Mouse (Mus musculus): ENCODE measurements around the gene Papola. TPM values are rescaled to one million over a fixed set of nuclear protein-coding genes. Genes with fewer than 3 reads are reported as not detected.
A peak's percentile ranks its signal among the peaks of the same experiment; 100 is the strongest.

Gene Papola
- total RNA-seq, 2 experiments from 2014 or later = 206 to 232 TPM

DNA sequence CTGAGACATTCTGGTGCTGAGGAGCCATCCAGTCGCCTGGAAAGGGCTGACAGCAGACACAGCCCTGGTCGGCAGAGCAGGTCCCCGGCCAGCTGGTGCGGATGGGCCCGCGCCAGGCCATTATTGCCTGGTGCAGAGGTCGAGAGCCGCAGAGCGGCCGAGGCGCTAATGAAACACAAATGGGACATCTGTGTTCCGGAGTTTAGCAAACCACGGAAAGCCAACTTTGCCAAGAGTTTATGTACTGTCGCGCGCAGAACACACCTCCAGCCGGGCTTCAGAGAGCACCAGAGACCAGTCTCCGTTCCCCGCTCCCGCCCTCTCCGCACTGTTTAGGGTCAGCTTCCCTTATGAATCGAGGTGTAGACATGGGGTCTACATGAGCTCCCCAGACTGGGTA is 78.1 kb downstream of the Papola start:
- no peak for DNase-seq

DNA sequence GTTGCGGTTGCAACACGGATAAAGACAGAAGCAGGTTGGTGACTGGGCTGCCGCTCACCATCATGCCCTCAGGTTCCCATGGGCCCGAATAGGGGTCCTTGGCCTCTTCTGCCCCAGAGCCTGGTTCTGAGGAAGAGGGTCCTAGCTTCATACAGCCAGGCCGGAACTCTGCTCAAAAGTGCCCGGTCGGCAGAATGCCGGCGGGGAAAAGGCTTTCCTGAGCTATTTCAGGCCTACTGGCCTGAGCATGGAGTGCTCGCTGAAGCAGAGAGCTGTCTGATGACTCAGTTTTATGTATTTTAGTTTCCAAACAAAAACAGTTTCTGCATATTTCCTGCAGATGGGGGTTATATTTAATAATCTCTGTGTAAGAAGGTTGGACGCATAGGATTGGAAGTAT is 78.9 kb downstream of the Papola start:
- DNase-seq = no peak

DNA sequence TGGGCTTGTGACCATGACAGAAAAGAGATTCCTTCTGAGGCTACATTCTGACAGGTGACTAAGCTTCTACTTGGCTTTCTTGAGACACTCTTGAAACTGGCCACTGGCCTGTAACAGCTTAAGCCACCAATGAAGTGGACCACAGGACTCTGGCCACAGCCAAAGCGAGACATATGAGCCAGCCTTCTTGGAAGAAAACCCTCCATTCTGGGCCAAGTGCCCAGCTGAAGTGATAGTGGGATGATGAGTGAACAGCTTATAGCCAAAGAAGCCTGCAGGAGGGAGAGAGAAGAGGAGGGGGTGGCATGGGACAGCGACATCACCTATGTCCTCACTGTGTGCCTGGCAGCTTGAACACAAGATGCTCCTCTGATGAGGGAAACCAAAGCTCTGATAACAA is 83.2 kb downstream of the Papola start:
- no peak for DNase-seq

DNA sequence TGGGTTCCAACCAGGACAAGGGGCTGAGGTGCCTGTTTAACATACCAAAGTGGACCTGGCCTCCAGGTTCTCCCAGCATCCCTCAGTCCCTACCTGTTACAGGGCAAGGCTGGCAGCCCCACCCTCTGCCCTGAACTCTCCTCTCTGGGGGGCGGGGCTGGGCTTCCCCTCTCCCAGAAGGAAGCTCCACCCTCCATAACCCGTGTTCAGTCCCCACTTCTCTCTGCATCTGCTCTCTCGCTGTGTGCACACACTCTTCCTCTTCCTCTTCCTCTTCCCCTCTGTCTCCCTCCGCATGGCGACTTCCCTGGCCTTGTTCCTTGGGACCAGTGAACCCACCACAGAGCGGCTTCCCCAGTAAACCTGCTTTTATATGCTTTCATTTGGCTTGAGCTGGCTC is 84.7 kb downstream of the Papola start:
- DNase-seq = no peak

DNA sequence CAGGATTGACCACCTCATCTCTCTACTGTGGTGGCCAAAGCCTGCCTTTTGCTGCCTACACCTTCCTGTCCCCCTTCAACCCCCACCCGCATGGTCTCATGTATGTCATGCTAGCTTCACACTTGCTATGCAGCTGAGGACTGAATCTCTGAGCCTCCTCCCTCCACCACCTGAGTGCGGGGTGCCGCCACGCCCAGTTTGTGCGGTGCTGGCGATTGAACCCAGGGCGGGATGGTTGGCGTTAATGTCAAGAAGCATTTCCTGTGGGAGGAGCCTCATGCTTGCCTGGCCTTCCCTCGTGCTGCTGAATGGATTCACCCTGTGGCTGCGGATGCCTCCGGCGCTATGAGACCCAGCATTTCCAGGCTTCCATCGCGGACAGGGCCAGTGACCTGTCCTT is 85.2 kb downstream of the Papola start:
- DNase-seq = no peak

DNA sequence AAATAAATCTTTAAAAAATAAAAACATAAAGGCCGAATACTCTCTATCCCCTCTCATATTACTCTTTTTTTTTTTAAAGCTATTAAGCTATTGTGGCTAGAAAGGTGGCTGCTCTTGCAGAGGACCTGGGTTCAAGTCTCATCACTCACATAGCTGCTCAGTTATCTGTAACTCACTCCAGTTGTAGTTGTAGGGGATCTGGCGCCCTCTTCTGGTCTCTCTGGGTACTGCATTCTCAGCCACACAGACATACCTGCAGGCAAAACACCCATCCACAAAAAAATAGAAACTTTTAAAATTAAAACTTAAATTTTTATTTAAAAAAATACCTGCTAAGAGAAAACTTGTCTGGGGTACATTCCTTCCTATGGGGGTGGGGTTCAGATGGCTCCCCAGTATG is 88.8 kb downstream of the Papola start:
- peak; percentile 28 to 43 for DNase-seq

DNA sequence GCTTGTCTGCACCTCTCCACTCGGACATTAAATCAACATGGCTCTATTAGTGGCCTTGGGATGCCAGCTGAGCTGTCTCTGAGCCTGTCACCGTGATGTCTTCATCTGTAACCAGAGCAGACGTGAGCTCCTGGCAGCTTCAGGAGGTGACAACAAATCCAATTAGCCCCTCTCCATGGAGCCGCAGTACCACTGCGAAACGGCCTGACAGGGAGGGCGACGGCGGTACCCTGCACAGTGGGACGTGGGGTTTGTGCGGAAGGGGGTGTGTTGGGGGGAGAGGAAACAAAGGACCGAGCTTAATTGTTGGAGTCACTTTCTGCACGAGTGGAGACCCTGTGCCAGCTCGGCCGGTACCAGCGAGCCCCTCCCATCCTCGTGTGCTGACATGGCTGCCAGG is 90.6 kb downstream of the Papola start:
- no peak for DNase-seq

DNA sequence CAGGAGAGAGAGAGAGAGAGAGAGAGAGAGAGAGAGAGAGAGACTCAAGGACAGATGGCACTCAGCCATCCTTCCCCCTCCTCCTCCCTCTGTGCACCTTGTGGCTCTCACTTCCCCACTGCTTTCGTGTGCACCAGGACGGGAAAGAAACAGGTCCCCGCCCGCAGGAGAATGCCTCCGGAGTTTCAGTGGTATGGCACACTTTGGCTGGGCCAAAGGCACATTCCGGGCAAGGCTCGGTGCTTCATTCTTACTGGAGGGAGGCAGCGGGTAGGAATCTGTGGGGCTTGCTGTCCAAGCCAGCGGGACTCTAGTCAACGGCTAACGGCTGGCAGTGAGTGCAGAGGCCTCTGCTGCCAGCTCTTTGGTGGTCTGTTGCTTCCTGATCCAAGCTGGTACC is 92.0 kb downstream of the Papola start:
- DNase-seq = no peak

DNA sequence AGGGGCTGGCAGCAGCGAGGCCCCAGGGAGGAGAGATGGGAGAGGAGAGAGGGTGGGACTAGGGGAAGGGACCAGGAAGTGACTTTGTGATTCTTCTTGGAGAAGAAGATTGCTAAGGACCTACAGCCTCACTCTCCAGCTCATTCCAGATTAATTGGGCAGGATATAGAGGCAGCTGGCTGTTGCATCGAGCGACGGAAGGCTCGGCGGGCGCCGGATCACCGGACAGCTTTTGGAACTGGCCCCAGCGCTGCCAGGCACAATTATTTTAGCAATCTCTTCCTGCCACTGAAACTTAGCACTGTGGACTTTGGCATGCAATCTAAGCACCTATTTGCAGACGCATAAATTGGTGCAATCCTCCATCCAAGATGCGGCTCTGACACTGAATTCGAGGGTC is 92.4 kb downstream of the Papola start:
- no peak for DNase-seq

DNA sequence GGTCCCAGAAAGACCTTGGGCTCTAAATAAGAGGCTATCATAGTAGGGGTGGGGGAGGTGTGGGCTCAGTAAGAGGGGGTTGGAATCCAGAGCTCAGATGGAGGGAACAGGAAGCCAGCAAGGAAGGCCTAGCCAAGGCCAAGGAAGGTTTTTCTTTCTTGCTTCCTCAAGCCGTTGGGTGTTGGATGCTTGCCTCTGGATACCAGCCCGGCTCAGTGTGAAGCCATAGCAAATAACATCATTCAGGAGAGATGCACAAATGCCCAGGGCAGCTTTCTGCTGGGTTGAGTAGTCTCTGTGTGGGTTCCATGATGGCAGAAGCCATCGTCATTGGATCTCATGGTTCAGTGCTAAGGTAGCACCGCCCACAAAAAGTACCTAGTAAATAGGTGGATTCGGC is 94.3 kb downstream of the Papola start:
- no peak for DNase-seq

DNA sequence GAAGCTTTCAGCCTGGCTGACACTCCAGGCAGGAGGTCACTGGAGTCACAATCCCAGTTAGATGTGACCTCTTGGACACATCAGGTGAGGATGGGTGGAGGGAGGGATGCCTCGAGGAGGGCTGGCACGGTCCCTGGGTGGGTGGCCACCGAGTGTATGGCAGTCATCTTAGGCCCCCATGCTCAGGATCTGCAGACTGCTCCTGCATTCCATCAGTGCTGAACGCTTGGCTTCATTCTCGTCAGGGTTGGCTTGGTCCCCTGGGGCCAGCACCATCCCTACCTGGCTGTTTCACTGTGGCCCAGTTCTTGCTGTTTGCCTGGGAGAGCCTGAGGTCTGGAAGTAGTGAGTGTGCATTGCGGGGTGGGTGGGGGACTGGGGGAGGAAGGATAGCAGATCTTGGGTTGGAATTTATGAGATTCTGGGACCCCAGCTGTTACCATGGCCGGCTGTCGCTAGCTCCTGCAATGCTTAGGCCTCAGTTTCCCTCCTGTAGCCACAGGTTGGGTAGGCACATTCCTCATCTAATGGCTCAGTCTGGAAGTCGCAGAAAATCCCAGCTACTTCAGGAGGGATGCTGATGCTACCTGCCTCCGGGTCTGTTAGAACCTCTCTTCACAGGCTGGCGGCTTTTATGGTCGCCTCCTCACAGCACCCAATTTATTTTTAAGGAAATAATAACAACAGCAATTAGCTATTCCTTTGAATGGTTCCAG is 99.5 kb downstream of the Papola start:
- DNase-seq = no peak

DNA sequence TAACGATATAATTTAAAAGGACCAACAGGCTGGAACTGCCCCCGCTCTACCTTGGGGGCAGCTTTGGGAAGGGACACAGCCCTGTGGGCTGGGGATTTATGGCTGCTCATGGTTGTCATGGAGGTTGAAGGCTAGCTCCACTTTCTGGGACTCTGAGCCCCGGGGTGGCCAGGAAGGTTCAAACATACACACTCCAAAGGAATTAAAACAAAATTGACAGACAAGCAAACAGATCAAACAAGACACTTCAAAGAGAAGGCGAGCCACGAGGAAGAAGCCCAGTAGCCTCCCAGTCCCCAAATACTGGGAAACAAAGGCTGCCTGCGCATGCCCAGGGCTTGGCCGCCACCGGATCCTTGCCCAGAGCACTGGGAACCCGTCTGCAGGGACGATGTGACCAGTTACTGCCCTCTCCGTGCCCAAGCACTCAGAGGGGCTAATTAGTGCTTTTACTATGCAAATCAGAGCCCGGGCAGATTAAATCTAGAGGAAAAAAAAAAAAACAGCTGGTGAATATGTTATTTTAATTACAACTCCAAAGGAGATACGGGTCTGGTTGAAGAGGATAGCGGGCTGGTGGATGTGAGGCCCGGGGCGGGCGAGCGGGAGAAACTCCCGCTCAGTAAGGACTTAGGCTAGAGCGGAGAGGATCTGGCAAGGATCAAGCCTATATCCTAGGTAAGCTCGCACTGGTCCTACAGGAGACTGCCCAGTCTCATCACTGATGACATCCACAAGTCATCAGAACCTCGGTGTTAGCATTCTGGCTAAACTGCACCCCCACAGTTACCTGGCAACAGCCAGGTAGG is 100.2 kb downstream of the Papola start:
- DNase-seq = no peak

Small RNAs within 50 kb of the gene (microRNA-seq; reads per million reads assigned to microRNA genes)
- not detected for gene Gm22120

Other genes with a start within 250 kb of the Papola start
- 10 to 100 TPM; 12.0 to 23.9 TPM for gene Bdkrb2, start 221.5 kb upstream of the Papola start, total RNA-seq (2021)
- gene Bdkrb1, start 181.6 kb upstream of the Papola start, total RNA-seq (2021) = not detected
- gene Gskip, start 99.9 kb upstream of the Papola start, total RNA-seq (2021) = 10 to 100 TPM; 20.6 to 21.7 TPM
- 10 to 100 TPM; 26.2 to 29.8 TPM for gene Atg2b, start 99.5 kb upstream of the Papola start, total RNA-seq (2021)
- gene Ak7, start 78.7 kb upstream of the Papola start, total RNA-seq (2021) = under 1 TPM; 0.30 to 0.40 TPM
- gene Vrk1, start 225.5 kb downstream of the Papola start, total RNA-seq (2021) = 10 to 100 TPM; 16.1 to 21.6 TPM

All from adrenal gland, postnatal 36 days (tissue).